Mouse (Mus musculus) limb, embryonic 12.5 days (tissue): ENCODE data around the gene Tspan17. TPM values are rescaled to one million over a fixed set of nuclear protein-coding genes. Genes with fewer than 3 reads are reported as not detected.
A peak's percentile ranks its signal among the peaks of the same experiment; 100 is the strongest.

ENCODE experiments used
- ATAC-seq: fragments of 200-750 bp; cut with Nextera tagmentation; 2 replicates; pipeline ENCODE4 v1.8.0; 2017; ENCODE audit warnings: low read depth, moderate TSS enrichment; ENCODE audit not compliant: insufficient number of reproducible peaks, insufficient read depth, low FRiP score, low TSS enrichment
- H3K27ac ChIP-seq: fragments of 300-500 bp; sonication (generic); 2 replicates; pipeline ENCODE4 v1.5.1; 2016; ENCODE audit warnings: mild to moderate bottlenecking, moderate library complexity
- H3K27me3 ChIP-seq: fragments of 300-500 bp; sonication (generic); 2 replicates; pipeline ENCODE4 v1.6.1; 2016; ENCODE audit warnings: mild to moderate bottlenecking, moderate library complexity
- H3K36me3 ChIP-seq: fragments of 300-500 bp; sonication (generic); 2 replicates; pipeline ENCODE4 v1.6.1; 2016; ENCODE audit warnings: mild to moderate bottlenecking, moderate library complexity
- H3K4me1 ChIP-seq: fragments of 300-500 bp; sonication (generic); replicated peaks from 2 replicates; pipeline ENCODE4 v1.6.1; 2016
- H3K4me2 ChIP-seq: fragments of 300-500 bp; sonication (generic); 2 replicates; pipeline ENCODE4 v1.6.1; 2016; ENCODE audit warnings: mild to moderate bottlenecking, moderate library complexity
- H3K4me3 ChIP-seq: fragments of 300-500 bp; sonication (generic); replicated peaks from 2 replicates; pipeline ENCODE4 v1.5.1; 2016; ENCODE audit warnings: mild to moderate bottlenecking
- H3K9ac ChIP-seq: fragments of 300-500 bp; sonication (generic); replicated peaks from 2 replicates; pipeline ENCODE4 v1.6.1; 2016; ENCODE audit warnings: mild to moderate bottlenecking, moderate library complexity
- H3K9me3 ChIP-seq: fragments of 300-500 bp; sonication (generic); 2 replicates; pipeline ENCODE4 v1.6.1; 2016; ENCODE audit warnings: mild to moderate bottlenecking, moderate library complexity
- WGBS: fragments of 180-500 bp; shearing (Covaris S2); methylation state at CpG from one replicate; pipeline ENCODE4 v1.1.7; 2016; 5-methylcytosine and 5-hydroxymethylcytosine counted together
- polyA plus RNA-seq: library from polyadenylated mRNA; unstranded; fragments of >200 nt; fragmentation: Nextera tagmentation; extraction: Ambion mirVana; gene quantifications from 2 replicates; pipeline ENCODE4 v1.2.1, GENCODE M21; 2016

Tspan17 gene
- polyA plus RNA-seq, 1 experiment from 2014 or later: 3.8 TPM

- WGBS: 38% methylated on average over 12 of the region's 12 CpGs
- H3K36me3 ChIP-seq: no peaks in the 10 kb centered on the region
- H3K27me3 ChIP-seq: peaks cover 83% of the 10 kb centered on the region
- H3K9ac ChIP-seq: no peak overlapping the region
- ATAC-seq: no peak
- H3K4me2 ChIP-seq: no peak overlapping the region
- no peaks in the 10 kb centered on the region for H3K9me3 ChIP-seq
- peaks cover 23% of the 10 kb centered on the region for H3K4me1 ChIP-seq
- H3K27ac ChIP-seq: no peak overlapping the region
- H3K4me3 ChIP-seq: no peak overlapping the region
Measured at GRCm38 (mm10) chr13:54754169-54755080, 34.8 kb upstream of the Tspan17 start.

DNA sequence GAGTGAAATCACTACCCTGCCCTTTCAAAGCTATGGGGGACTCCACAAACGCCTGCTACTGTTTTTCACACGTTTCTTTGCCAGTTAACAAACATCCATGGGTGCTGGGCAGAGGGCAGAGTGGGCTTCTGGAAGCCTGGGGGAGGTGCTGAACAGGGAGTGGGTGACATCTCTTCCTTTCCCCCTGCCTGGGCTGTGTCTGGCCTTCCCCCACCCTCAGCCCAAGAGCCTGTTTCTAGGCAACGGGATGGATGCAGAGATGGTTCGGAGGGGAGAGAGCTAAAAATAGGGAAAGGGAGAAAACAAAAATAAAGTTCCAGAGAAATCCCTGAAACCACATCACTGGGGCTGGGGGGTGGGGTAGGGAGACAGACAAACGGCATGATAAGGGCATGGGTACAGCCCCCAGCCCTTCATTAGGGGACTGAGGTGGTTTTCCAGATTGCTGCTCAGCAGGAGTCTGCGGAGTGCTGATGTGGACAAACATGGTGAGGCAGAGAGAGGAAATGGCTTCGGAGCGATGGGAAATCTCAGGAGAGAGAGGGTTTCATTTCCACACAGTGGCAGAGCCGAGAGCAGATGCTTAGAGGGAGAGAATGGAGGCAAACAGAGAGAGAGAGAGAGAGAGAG, 33.9 kb upstream of the Tspan17 start:
- WGBS: 35% methylated on average over 9 of the region's 9 CpGs
- Histone ChIP-seq H3K9ac (no peak overlapping the region), H3K27me3 (peaks cover 83% of the 10 kb centered on the region), H3K4me3 (no peak overlapping the region), H3K4me2 (no peak overlapping the region), H3K36me3 (no peaks in the 10 kb centered on the region), H3K4me1 (peaks cover 27% of the 10 kb centered on the region), H3K9me3 (no peaks in the 10 kb centered on the region), H3K27ac (no peak overlapping the region)
- ATAC-seq: no peak

DNA sequence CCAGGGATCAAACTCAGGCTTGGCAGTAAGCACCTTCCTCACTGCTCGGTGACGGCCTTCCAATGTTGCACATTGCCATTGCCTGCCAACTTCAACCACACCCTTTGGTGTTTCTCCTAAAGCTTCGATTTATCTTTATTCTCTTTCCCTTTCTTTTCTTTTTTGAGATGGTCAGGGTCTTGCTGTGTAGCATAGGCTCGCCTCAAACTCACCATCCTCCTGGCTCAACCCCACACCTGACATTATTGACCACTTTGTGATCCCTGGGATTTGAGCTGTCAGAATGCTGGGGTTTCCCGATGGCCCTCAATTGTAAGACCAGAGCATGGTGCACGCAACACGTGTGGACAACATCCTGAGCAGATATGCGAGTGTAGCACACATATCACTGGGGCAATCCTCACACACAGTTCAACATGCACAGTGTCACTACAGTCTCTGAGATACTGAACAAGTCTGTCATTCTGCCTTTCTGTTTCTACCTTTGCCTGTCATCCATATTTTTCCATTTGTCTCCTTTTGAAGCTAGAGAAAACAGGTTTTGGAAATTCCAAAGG, 32.9 kb upstream of the Tspan17 start:
- Histone ChIP-seq H3K9ac (no peak overlapping the region), H3K27me3 (peaks cover 84% of the 10 kb centered on the region), H3K4me3 (no peak overlapping the region), H3K27ac (no peak overlapping the region), H3K4me2 (no peak overlapping the region), H3K4me1 (peaks cover 32% of the 10 kb centered on the region), H3K9me3 (no peaks in the 10 kb centered on the region), H3K36me3 (no peaks in the 10 kb centered on the region)
- no peak for ATAC-seq
- 86% methylated on average over 8 of the region's 8 CpGs for WGBS

DNA sequence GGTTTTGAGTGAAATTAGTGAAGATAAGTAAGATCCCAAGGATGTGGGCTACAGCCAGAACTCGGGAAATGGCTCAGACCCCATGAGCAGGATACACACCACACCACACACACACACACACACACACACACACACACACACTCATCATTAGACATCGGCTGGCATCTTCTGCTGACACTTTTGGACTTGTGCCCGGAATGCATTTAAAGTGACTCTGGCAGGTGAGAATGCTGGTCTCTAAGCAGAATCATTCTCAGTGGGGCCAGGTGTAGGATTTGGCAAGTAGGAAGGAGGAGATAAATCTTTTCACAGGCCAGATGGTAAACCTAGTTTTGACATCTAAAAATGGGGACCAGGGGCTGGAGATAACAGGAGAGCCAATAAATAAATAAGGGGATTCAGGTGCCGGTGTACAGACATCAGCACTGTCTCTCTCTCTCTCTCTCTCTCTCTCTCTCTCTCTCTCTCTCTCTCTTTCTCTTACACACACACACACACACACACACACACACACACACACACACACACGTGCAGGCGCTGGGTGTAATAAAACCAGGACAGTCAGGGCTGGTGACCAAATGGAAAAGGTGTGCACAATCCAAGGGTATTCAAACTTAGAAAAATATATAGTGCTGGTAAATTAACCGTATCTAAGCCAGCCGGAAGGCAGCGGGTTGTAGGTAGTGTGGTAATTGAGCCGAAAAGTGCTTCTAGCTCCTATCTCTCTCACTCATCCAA, 31.9 kb upstream of the Tspan17 start:
- Histone ChIP-seq H3K9ac (no peak overlapping the region), H3K4me2 (peak overlapping the region; percentile 65), H3K4me1 (peaks cover 32% of the 10 kb centered on the region), H3K27ac (no peak overlapping the region), H3K9me3 (no peaks in the 10 kb centered on the region), H3K4me3 (peak overlapping the region; percentile 39; the same call in 1 of the 2 replicates), H3K27me3 (peaks cover 88% of the 10 kb centered on the region), H3K36me3 (no peaks in the 10 kb centered on the region)
- WGBS: 50% methylated on average over 10 of the region's 10 CpGs
- no peak for ATAC-seq

DNA sequence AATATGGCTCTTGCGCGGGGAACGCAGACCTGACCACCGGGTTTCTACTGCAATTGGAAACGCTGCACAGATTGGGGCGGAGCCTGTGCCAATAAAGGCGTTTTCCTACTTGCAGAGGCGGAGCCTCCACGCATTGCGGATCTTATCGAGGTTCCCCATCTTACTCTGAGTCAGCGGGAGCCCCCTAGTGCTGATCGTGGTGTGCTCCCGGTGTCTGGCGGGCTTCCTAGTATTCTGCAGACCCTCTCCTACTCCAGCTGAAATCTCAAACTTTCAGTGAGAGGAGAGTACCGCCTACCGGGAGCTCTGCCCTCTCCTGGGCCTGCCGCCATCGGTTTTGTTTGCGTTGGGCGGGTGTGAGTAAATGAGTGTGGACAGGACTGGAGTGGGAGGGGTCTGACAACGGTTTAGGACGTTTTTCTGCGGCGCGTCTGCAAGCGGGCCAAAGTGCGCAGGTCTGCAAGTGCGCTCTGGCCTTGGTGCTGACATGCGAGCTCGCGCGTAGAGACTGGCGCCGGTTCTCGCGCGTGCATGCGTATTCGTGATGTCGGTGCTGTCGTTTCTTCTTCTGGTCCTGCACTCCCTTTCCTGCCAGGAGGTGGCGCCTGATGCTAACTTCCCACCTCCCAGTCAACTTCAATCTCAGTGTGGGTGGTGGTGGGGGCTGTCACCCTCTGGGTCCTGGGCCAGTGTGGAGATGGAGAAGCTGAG, 31.0 kb upstream of the Tspan17 start:
- WGBS: under 1% methylated on average over 43 of the region's 43 CpGs
- H3K9me3 ChIP-seq: no peaks in the 10 kb centered on the region
- H3K27ac ChIP-seq: no peak overlapping the region
- H3K36me3 ChIP-seq: no peaks in the 10 kb centered on the region
- H3K9ac ChIP-seq: no peak overlapping the region
- peak overlapping the region; percentile 39 for H3K4me3 ChIP-seq
- H3K4me1 ChIP-seq: peaks cover 32% of the 10 kb centered on the region
- peak; percentile 77 for ATAC-seq
- peaks cover 90% of the 10 kb centered on the region for H3K27me3 ChIP-seq
- H3K4me2 ChIP-seq: peak overlapping the region; percentile 65

GRCm38 (mm10) chr13:54758756-54759470, 30.3 kb upstream of the Tspan17 start:
- no peak; the same call in 1 of the 2 replicates for ATAC-seq
- no peak overlapping the region for H3K27ac ChIP-seq
- peaks cover 90% of the 10 kb centered on the region for H3K27me3 ChIP-seq
- H3K4me3 ChIP-seq: 0 out of 2 replicates have a peak overlapping the region, but pooled peaks have one; percentile 39
- H3K9ac ChIP-seq: no peak overlapping the region
- H3K36me3 ChIP-seq: no peaks in the 10 kb centered on the region
- H3K4me2 ChIP-seq: peak overlapping the region; percentile 65
- 2% methylated on average over 29 of the region's 29 CpGs for WGBS
- no peaks in the 10 kb centered on the region for H3K9me3 ChIP-seq
- peaks cover 32% of the 10 kb centered on the region for H3K4me1 ChIP-seq

GRCm38 (mm10) chr13:54759496-54759895, 29.7 kb upstream of the Tspan17 start:
- Histone ChIP-seq H3K4me2 (no peak overlapping the region), H3K9ac (no peak overlapping the region), H3K36me3 (no peaks in the 10 kb centered on the region), H3K4me3 (no peak overlapping the region), H3K27me3 (peaks cover 90% of the 10 kb centered on the region), H3K9me3 (no peaks in the 10 kb centered on the region), H3K4me1 (peaks cover 32% of the 10 kb centered on the region), H3K27ac (no peak overlapping the region)
- 6% methylated on average over 7 of the region's 7 CpGs for WGBS
- ATAC-seq: no peak

- Histone ChIP-seq H3K4me2 (no peak overlapping the region), H3K4me1 (peaks cover 33% of the 10 kb centered on the region), H3K27ac (no peak overlapping the region), H3K9me3 (no peaks in the 10 kb centered on the region), H3K9ac (no peak overlapping the region), H3K27me3 (peaks cover 92% of the 10 kb centered on the region), H3K4me3 (no peak overlapping the region), H3K36me3 (no peaks in the 10 kb centered on the region)
- no peak for ATAC-seq
- 46% methylated on average over 8 of the region's 8 CpGs for WGBS
Measured at GRCm38 (mm10) chr13:54760164-54760795, 28.9 kb upstream of the Tspan17 start.

DNA sequence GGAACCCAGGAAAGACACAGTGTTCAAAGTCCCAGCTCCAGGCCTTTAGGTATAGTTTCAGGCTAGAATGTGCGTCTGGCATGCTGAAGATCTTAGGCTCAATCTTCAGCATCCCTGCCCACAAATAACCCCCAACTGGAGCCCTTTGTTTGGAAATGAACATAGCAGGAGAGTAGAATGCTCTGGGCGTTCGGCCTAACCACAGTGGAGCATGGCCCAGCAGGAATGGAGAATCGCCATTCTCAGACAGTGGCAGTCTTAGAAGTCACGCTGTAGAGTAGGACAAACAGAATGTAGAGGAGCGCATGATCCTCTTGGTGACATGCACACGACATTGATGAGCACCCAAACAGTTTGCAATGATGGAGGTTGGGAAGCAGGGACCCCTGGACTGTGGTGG, 28.3 kb upstream of the Tspan17 start:
- H3K9me3 ChIP-seq: no peaks in the 10 kb centered on the region
- H3K4me2 ChIP-seq: no peak overlapping the region
- H3K27me3 ChIP-seq: peaks cover 92% of the 10 kb centered on the region
- H3K36me3 ChIP-seq: no peaks in the 10 kb centered on the region
- H3K27ac ChIP-seq: no peak overlapping the region
- no peak overlapping the region for H3K4me3 ChIP-seq
- H3K4me1 ChIP-seq: peaks cover 39% of the 10 kb centered on the region
- no peak for ATAC-seq
- WGBS: 81% methylated on average over 7 of the region's 7 CpGs
- H3K9ac ChIP-seq: no peak overlapping the region
